13 mouse cellular contexts compared by ENCODE assay signal in genomic region chr9:31203571-31204210, GRCm38 (mm10). TPM values are rescaled to one million over a fixed set of nuclear protein-coding genes. Genes with fewer than 3 reads are reported as not detected.
DNase-seq lines count a peak whose midpoint lies in the region; ATAC-seq and TF ChIP-seq lines count a peak whose summit lies in the region.
"Had no signal": no experiment of that assay in that cellular context is flagged by ENCODE, and none has a peak within 500 bp of the region (broad histone marks: within the 10 kb centered on the region; RNA-seq: fewer than 3 reads in every experiment).

No protein-coding gene starts in this region.

- H3K27me3 ChIP-seq in kidney, adult 2 months (replicated peaks; ENCODE audit: control insufficient read depth, insufficient read depth, low read length) = no peaks in the 10 kb centered on the region
- H3K27me3 ChIP-seq in C2C12 (ENCODE audit: control insufficient read depth, insufficient read depth, insufficient read length) = no peaks in the 10 kb centered on the region
- no peaks in the 10 kb centered on the region for H3K27me3 ChIP-seq in heart, postnatal 0 days (ENCODE audit: control insufficient read depth, insufficient read depth, low read length)
- H3K27me3 ChIP-seq: midbrain, embryonic 12.5 days; stomach, embryonic 15.5 days had no signal

- H3K9me3 ChIP-seq in heart, postnatal 0 days (replicated peaks; ENCODE audit: control insufficient read depth, low read length) = no peaks in the 10 kb centered on the region
- H3K9me3 ChIP-seq: midbrain, embryonic 12.5 days; stomach, embryonic 15.5 days had no signal

- no peak for TF ChIP-seq CTCF in kidney, adult 2 months (conservative IDR thresholded peaks at IDR 0.05; ENCODE audit: insufficient read depth, insufficient read length, low read depth, low read length)
- no peak for TF ChIP-seq CTCF in C2C12 (IDR thresholded peaks at IDR 0.05; ENCODE audit: control insufficient read depth, insufficient read depth, insufficient read length)
- no peak for TF ChIP-seq CTCF in heart, postnatal 0 days (IDR thresholded peaks at IDR 0.05; ENCODE audit: low read depth)

- H3K4me3 ChIP-seq in kidney, adult 2 months (ENCODE audit: insufficient read depth, low read depth, low read length) = no peak overlapping the region
- H3K4me3 ChIP-seq in C2C12 (ENCODE audit: insufficient read depth, poor library complexity, severe bottlenecking) = no peak overlapping the region
- no peak overlapping the region for H3K4me3 ChIP-seq in heart, postnatal 0 days (ENCODE audit: low read depth, low read length)
- H3K4me3 ChIP-seq: midbrain, embryonic 12.5 days; stomach, embryonic 15.5 days had no signal

- TF ChIP-seq EP300 in heart, postnatal 0 days (IDR thresholded peaks at IDR 0.05; ENCODE audit: low read depth) = no peak

- no peak for TF ChIP-seq POLR2A in kidney, adult 2 months (IDR thresholded peaks at IDR 0.05; ENCODE audit: low read depth, low read length)

- peak; percentile 49 for DNase-seq in adrenal gland, postnatal 14 days
- no peak for DNase-seq in adrenal gland, adult 8-10 months
- DNase-seq in kidney, adult 2 months = no peak
- DNase-seq in kidney, adult 9 months = no peak
- DNase-seq in heart, postnatal 0 days (ENCODE audit: low spot score) = no peak
- DNase-seq in right cerebral cortex, postnatal 4 days = no peak
- no peak for DNase-seq in left cerebral cortex, adult 11 months (ENCODE audit: low spot score)
- DNase-seq: B cell, adult 2 months; cerebellum, adult 11-12 months; gastrocnemius, postnatal 25 days had no signal

- ATAC-seq in heart, postnatal 0 days (ENCODE audit: insufficient read depth, low read depth) = peak; percentile 49

- WGBS in kidney, adult 2 months = 69% methylated on average over 16 of the region's 16 CpGs
- 66% methylated on average over 16 of the region's 16 CpGs for WGBS in heart, postnatal 0 days

- no peak overlapping the region for H3K9ac ChIP-seq in heart, postnatal 0 days (replicated peaks; ENCODE audit: low read depth, low read length)
- H3K9ac ChIP-seq: midbrain, embryonic 12.5 days; stomach, embryonic 15.5 days had no signal

- peak overlapping the region; percentile 67 for H3K27ac ChIP-seq in kidney, adult 2 months (ENCODE audit: insufficient read depth, low read depth, low read length)
- peak overlapping the region; percentile 44 for H3K27ac ChIP-seq in heart, postnatal 0 days (ENCODE audit: low read depth)
- H3K27ac ChIP-seq: midbrain, embryonic 12.5 days; stomach, embryonic 15.5 days had no signal

- H3K4me2 ChIP-seq in heart, postnatal 0 days (ENCODE audit: low read depth, low read length) = no peak overlapping the region
- H3K4me2 ChIP-seq: midbrain, embryonic 12.5 days; stomach, embryonic 15.5 days had no signal

- peaks cover 14% of the 10 kb centered on the region for H3K79me3 ChIP-seq in C2C12 (ENCODE audit: low read depth)

- H3K4me1 ChIP-seq in kidney, adult 2 months (ENCODE audit: control insufficient read depth, insufficient read depth, low read length) = peaks cover 25% of the 10 kb centered on the region
- H3K4me1 ChIP-seq in heart, postnatal 0 days (ENCODE audit: control insufficient read depth, insufficient read depth) = peaks cover 19% of the 10 kb centered on the region

- no peaks in the 10 kb centered on the region for H3K36me3 ChIP-seq in kidney, adult 2 months (ENCODE audit: control insufficient read depth, insufficient read depth, low read length)
- H3K36me3 ChIP-seq in C2C12 (ENCODE audit: control insufficient read depth, insufficient read depth) = no peaks in the 10 kb centered on the region
- H3K36me3 ChIP-seq in heart, postnatal 0 days (replicated peaks; ENCODE audit: control insufficient read depth, insufficient read depth, low read length) = no peaks in the 10 kb centered on the region
- H3K36me3 ChIP-seq: midbrain, embryonic 12.5 days; stomach, embryonic 15.5 days had no signal

- peaks cover 55% of the 10 kb centered on the region for H3K79me2 ChIP-seq in C2C12 (ENCODE audit: control insufficient read depth, insufficient read depth)

- peak overlapping the region; percentile 41 for H3ac ChIP-seq in C2C12 (ENCODE audit: control insufficient read depth, insufficient read length, low read depth)

TF ChIP-seq in C2C12, 6 proteins besides CTCF, POLR2A, EP300 and RAD21:
- TF ChIP-seq CEBPB (IDR thresholded peaks at IDR 0.05; ENCODE audit: low read depth) (no peak), FOSL1 (IDR thresholded peaks at IDR 0.05; ENCODE audit: insufficient read depth, low read length, poor library complexity, severe bottlenecking) (no peak), MYOD1 (IDR thresholded peaks at IDR 0.05; ENCODE audit: control insufficient read depth, insufficient read length, low read depth) (peak; percentile 28), USF1 (IDR thresholded peaks at IDR 0.05; ENCODE audit: low read depth) (no peak), MYOG (IDR thresholded peaks at IDR 0.05; ENCODE audit: control insufficient read depth, extremely low read depth, insufficient read length) (no peak), MAX (IDR thresholded peaks at IDR 0.05) (peak; percentile 38)

RNA-seq across cellular contexts. Expression of gene Aplp2, which starts 7.9 kb away (rescaled TPM):
- 627 and 648 TPM in 2 replicates for total RNA-seq in adrenal gland, postnatal 14 days (2021)
- total RNA-seq in adrenal gland, adult 8-10 months (2022) = 100 to 1,000 TPM; 633 to 794 (median 714) TPM
- polyA plus RNA-seq in kidney, adult 2 months (2012; rRNA removed) = 556 and 574 TPM in 2 replicates
- 47.3 TPM for polyA plus RNA-seq in C2C12 (2012; fragmentation: generic; extraction: Trizol)
- 305 and 331 TPM in 2 replicates for total RNA-seq in heart, postnatal 0 days (2014; rRNA removed; ENCODE audit: low replicate concordance)
- polyA plus RNA-seq in heart, postnatal 0 days (2015; fragmentation: Nextera tagmentation; extraction: Ambion mirVana) = 301 and 312 TPM in 2 replicates
